Mouse (Mus musculus) layer of hippocampus, postnatal 25 days (tissue): ENCODE data around the gene Mlph. TPM values are rescaled to one million over a fixed set of nuclear protein-coding genes. Genes with fewer than 3 reads are reported as not detected.

Experiments used
- total RNA-seq, 2 experiments: library from RNA; stranded (reverse); gene quantifications; 2 replicates each; pipeline ENCODE4 v1.2.3; 2021

Mlph gene
- total RNA-seq, 2 experiments from 2014 or later: 0.49 to 1.0 TPM

Other genes with a start within 250 kb of the Mlph start
- gene Col6a3, start 71.1 kb upstream of the Mlph start, total RNA-seq: 1 to 10 TPM; 5.0 to 6.1 TPM
- not detected for gene Prlh, start 38.0 kb downstream of the Mlph start, total RNA-seq
- not detected for gene Rab17, start 54.6 kb downstream of the Mlph start, total RNA-seq
- gene Lrrfip1, start 83.7 kb downstream of the Mlph start, total RNA-seq: 10 to 100 TPM; 64.0 to 74.4 TPM
- gene Rbm44, start 230.0 kb downstream of the Mlph start, total RNA-seq: not detected